Mouse (Mus musculus) layer of hippocampus, adult 11-12 months (tissue): ENCODE data around the gene Pglyrp1.

ENCODE experiments used
- DNase-seq: peaks from one replicate; pipeline ENCODE4 v3.0.0; 2022; ENCODE audit warnings: low spot score

The Pglyrp1 gene

DNA sequence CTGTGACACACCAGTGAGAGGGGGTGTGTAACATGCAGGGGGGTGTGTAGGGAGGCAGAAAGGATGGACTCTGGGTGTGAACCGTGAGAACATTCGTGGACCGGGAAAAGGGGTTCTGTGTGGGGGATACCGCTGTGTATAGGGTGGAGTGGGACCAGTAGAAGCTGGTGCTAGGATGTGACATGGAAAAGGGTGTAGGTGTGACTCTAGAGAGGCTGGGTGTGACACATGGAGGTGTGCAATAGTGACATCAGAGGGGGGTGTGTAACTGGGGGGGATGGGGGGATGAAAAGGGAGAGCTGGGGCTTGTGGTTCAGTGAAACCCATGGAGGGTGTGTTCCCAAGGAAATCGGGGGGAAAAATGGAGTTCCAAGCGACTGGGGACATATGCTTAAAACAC, 55.8 kb downstream of the Pglyrp1 start:
- no peak for DNase-seq

DNA sequence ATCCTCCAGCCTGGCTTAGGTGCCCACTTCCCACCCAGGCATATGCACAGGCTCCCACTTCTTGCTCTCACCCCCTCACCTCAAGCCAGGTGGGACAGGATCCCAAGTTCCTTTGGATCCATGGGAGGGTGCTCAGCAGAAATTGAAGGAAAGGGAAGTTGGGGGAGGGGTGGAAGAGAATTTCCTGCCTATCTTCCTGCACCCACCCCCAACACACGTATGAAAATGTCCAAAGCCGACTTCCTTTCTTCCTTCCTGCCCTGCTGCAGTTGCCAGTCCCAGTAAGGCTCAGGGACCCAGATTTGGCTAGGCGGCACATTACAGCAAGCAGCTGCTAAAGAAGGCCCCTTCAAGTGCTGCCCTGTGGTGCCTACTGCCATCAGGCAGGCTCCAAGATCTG, 56.6 kb downstream of the Pglyrp1 start:
- DNase-seq: no peak
